Mouse (Mus musculus): ENCODE results near the gene Fcrl5. TPM values are rescaled to one million over a fixed set of nuclear protein-coding genes. Genes with fewer than 3 reads are reported as not detected.

The Fcrl5 gene
- polyA plus RNA-seq, 1 experiment from 2014 or later, result not detected

DNA sequence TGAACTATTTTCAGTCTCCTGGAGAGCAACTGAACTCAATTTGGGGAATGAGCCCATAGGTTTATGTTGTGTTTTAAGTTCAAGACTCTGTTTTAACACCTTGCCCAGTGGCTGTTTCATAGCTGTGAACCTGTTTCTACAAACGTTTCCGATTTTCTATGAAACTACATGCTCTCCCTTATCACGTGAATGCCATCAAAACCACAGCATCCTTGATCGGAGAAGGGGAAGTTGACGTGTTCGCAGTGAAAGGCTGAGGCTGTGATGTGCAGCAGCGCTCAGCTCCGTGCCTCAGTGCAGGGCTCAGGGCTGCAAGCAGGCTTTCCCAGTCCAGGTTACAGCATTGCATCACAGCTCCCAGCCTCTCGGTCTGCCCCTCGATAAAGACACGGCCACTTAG is 94.0 kb downstream of the Fcrl5 start:
- H3K4me3 ChIP-seq (ENCODE audit: low read depth, low read length), result no peak overlapping the region
- no peak for ATAC-seq (replicated peaks; ENCODE audit: low FRiP score)
- H3K27me3 ChIP-seq (replicated peaks; ENCODE audit: control insufficient read depth, insufficient read depth, low read length), result no peaks in the 10 kb centered on the region
- H3K9me3 ChIP-seq (ENCODE audit: control insufficient read depth, low read length), result no peaks in the 10 kb centered on the region
- no peak overlapping the region for H3K4me2 ChIP-seq
- H3K4me1 ChIP-seq (replicated peaks; ENCODE audit: control insufficient read depth, insufficient read depth, low read length), result peaks cover 10% of the 10 kb centered on the region
- peaks cover 21% of the 10 kb centered on the region for H3K36me3 ChIP-seq (ENCODE audit: control insufficient read depth, insufficient read depth, low read length)
- 59% methylated on average over 11 of the region's 11 CpGs for WGBS
- no peak overlapping the region for H3K27ac ChIP-seq (ENCODE audit: low read depth, low read length)
- no peak for DNase-seq (ENCODE audit: low spot score)
- no peak overlapping the region for H3K9ac ChIP-seq (ENCODE audit: low read depth, low read length)

DNA sequence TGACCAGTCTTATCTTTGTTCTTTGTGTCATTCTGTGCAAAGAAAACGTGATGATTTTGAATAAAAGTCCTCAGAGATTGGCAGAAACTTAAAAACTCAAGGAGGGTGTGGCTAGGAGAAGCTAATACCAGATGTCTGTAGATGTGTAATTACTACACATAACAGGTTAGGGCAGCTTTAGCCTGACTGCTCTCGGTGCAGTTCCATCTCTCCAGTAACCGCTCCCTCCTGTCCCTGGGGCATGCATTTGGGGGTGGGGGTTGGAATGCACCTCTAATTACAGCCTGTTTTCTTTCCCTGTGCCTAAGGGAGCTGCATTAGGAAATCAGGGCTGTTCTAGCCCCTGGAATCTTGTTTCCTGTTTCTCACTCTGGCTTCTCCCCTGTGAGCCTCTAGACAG is 94.7 kb downstream of the Fcrl5 start:
- H3K4me2 ChIP-seq, result no peak overlapping the region
- H3K36me3 ChIP-seq (ENCODE audit: control insufficient read depth, insufficient read depth, low read length), result peaks cover 21% of the 10 kb centered on the region
- WGBS, result 85% methylated on average over 3 of the region's 3 CpGs
- H3K9me3 ChIP-seq (ENCODE audit: control insufficient read depth, low read length), result no peaks in the 10 kb centered on the region
- H3K9ac ChIP-seq (ENCODE audit: low read depth, low read length), result no peak overlapping the region
- no peak overlapping the region for H3K4me3 ChIP-seq (ENCODE audit: low read depth, low read length)
- ATAC-seq (replicated peaks; ENCODE audit: low FRiP score) (no peak), DNase-seq (ENCODE audit: low spot score) (no peak)
- no peaks in the 10 kb centered on the region for H3K27me3 ChIP-seq (replicated peaks; ENCODE audit: control insufficient read depth, insufficient read depth, low read length)
- H3K4me1 ChIP-seq (replicated peaks; ENCODE audit: control insufficient read depth, insufficient read depth, low read length), result peaks cover 10% of the 10 kb centered on the region
- no peak overlapping the region for H3K27ac ChIP-seq (ENCODE audit: low read depth, low read length)

- H3K27ac ChIP-seq (ENCODE audit: low read depth, low read length), result no peak overlapping the region
- H3K36me3 ChIP-seq (ENCODE audit: control insufficient read depth, insufficient read depth, low read length), result peaks cover 42% of the 10 kb centered on the region
- H3K4me1 ChIP-seq (replicated peaks; ENCODE audit: control insufficient read depth, insufficient read depth, low read length), result peaks cover 2% of the 10 kb centered on the region
- H3K27me3 ChIP-seq (replicated peaks; ENCODE audit: control insufficient read depth, insufficient read depth, low read length), result no peaks in the 10 kb centered on the region
- no peak overlapping the region for H3K9ac ChIP-seq (ENCODE audit: low read depth, low read length)
- no peak for ATAC-seq (replicated peaks; ENCODE audit: low FRiP score)
- 93% methylated on average over 7 of the region's 7 CpGs for WGBS
- DNase-seq (ENCODE audit: low spot score), result no peak
- no peak overlapping the region for H3K4me2 ChIP-seq
- no peaks in the 10 kb centered on the region for H3K9me3 ChIP-seq (ENCODE audit: control insufficient read depth, low read length)
- H3K4me3 ChIP-seq (ENCODE audit: low read depth, low read length), result no peak overlapping the region
These were observed 98.2 kb downstream of the Fcrl5 start for GRCm38 (mm10) chr3:87533667-87534378.

DNA sequence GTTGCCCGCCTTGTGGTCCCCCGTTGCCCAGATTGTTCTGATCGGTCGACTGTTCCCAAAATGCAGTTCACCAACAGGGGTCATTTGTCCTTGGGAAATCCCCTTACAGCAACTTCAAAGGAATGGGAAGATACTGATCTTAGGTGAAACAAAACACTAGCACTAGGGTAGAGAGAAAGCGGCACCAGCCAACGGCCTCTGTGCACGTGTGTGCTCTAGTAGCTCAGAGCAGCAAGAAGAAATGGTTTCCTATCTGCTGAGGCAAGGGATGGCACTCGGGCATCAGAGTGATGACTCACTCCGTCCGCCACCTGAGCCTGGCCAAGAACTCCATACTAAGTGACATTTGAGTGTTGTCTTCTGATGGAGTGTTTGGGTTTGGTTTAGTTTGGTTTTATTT is 102.5 kb downstream of the Fcrl5 start:
- Histone ChIP-seq H3K4me3 (ENCODE audit: low read depth, low read length) (no peak overlapping the region), H3K27ac (ENCODE audit: low read depth, low read length) (no peak overlapping the region), H3K4me2 (no peak overlapping the region), H3K36me3 (ENCODE audit: control insufficient read depth, insufficient read depth, low read length) (peaks cover 31% of the 10 kb centered on the region), H3K4me1 (replicated peaks; ENCODE audit: control insufficient read depth, insufficient read depth, low read length) (peaks cover 10% of the 10 kb centered on the region), H3K9ac (ENCODE audit: low read depth, low read length) (no peak overlapping the region), H3K9me3 (ENCODE audit: control insufficient read depth, low read length) (no peaks in the 10 kb centered on the region), H3K27me3 (replicated peaks; ENCODE audit: control insufficient read depth, insufficient read depth, low read length) (no peaks in the 10 kb centered on the region)
- WGBS, result 70% methylated on average over 10 of the region's 10 CpGs
- ATAC-seq (replicated peaks; ENCODE audit: low FRiP score) (no peak), DNase-seq (ENCODE audit: low spot score) (no peak)

DNA sequence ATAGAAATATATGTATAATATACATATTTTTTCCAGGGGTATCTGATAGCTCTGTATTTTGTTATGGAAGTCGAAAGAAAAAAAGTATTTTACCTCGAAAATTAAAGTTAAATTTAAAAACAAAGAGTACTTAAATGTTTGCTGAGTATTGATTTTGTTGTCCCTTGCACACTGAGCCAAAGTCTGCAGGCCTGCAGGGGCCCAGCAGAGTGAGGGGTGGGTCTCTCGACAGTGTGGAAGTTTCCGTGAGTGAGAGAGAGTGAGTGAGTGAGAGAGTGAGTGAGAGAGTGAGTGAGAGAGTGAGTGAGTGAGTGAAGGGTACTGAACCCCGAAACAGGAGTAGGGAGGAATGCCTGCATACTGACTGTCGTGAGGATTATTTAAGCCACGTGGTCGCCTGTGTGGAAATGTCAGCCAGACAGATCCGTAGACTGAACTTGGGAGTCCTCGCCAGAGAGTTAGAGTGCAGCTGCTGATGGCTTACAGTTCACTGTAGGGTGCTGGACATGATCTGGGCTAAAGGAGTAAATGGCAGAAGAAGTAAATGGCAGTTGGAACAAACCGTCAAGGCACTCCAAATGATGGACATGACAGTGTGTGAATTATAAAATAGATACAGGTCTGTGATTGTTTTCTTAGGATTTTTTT is 104.6 kb downstream of the Fcrl5 start:
- no peak for ATAC-seq (replicated peaks; ENCODE audit: low FRiP score)
- H3K27ac ChIP-seq (ENCODE audit: low read depth, low read length), result no peak overlapping the region
- no peaks in the 10 kb centered on the region for H3K9me3 ChIP-seq (ENCODE audit: control insufficient read depth, low read length)
- no peak overlapping the region for H3K9ac ChIP-seq (ENCODE audit: low read depth, low read length)
- no peak overlapping the region for H3K4me3 ChIP-seq (ENCODE audit: low read depth, low read length)
- 67% methylated on average over 11 of the region's 11 CpGs for WGBS
- peaks cover 23% of the 10 kb centered on the region for H3K36me3 ChIP-seq (ENCODE audit: control insufficient read depth, insufficient read depth, low read length)
- peaks cover 12% of the 10 kb centered on the region for H3K4me1 ChIP-seq (replicated peaks; ENCODE audit: control insufficient read depth, insufficient read depth, low read length)
- DNase-seq (ENCODE audit: low spot score), result no peak
- no peak overlapping the region for H3K4me2 ChIP-seq
- no peaks in the 10 kb centered on the region for H3K27me3 ChIP-seq (replicated peaks; ENCODE audit: control insufficient read depth, insufficient read depth, low read length)

DNA sequence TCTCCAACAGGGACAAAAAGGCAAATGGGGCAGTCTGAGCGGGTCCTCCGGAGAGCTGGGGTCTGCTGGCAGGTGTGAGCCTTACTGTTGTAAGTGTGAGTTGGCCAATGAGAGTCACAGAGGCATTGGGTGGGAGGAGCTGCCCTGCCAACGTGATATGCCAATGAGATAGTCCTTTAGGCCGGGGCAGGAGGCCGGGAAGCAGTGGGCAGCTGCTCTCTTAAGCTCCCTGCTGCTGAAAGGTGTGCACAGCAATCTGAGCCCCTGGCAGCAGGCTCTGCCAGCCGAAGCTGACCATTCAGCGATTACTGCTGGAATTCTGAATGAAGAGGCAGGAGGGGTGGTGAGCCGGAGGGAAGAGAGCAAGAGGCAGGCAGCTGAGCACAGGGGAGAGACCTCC is 105.1 kb downstream of the Fcrl5 start:
- Histone ChIP-seq H3K27me3 (replicated peaks; ENCODE audit: control insufficient read depth, insufficient read depth, low read length) (no peaks in the 10 kb centered on the region), H3K4me3 (ENCODE audit: low read depth, low read length) (no peak overlapping the region), H3K9me3 (ENCODE audit: control insufficient read depth, low read length) (no peaks in the 10 kb centered on the region), H3K4me1 (replicated peaks; ENCODE audit: control insufficient read depth, insufficient read depth, low read length) (peaks cover 12% of the 10 kb centered on the region), H3K9ac (ENCODE audit: low read depth, low read length) (no peak overlapping the region), H3K36me3 (ENCODE audit: control insufficient read depth, insufficient read depth, low read length) (peaks cover 19% of the 10 kb centered on the region), H3K4me2 (no peak overlapping the region), H3K27ac (ENCODE audit: low read depth, low read length) (no peak overlapping the region)
- no peak for ATAC-seq (replicated peaks; ENCODE audit: low FRiP score)
- WGBS, result 48% methylated on average over 8 of the region's 8 CpGs
- DNase-seq (ENCODE audit: low spot score), result no peak

DNA sequence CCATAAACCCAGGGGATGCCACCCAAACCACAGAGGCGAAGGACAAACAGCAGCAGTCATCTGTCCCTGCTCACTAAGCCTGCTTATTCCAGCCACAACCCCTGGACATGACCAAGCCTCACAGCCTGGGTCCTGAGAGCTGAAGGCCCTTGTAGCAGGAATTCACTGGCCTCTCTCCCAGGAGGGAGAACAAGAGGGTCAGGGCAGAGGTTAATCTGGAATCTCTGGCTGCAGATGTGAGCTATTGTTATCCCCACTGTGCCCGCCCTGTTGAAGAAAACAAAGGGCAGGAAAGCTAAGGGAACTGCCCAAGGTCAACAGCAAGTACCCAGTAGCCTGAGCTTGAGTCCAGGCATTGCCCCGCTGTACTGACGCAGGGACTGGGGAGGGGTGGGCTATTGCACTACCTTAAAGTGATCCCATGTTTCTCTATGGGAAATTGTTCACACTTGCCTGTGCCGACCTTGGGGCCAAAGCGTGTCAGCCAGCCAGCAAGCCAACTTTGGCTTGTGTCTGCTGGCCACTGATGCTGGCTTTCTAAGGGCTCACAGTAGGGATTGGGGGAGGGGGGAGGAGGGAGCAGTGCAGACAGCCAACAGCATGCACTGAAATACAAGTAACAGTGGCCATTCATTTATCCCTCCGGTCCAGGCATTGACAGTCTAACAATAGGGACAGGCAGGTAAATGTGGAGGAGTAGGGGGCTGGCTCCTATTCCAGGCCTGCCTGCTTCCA is 107.1 kb downstream of the Fcrl5 start:
- Histone ChIP-seq H3K27me3 (replicated peaks; ENCODE audit: control insufficient read depth, insufficient read depth, low read length) (no peaks in the 10 kb centered on the region), H3K36me3 (ENCODE audit: control insufficient read depth, insufficient read depth, low read length) (0 out of 2 replicates have a peak, but pooled peaks cover 2% of the 10 kb centered on the region), H3K9me3 (ENCODE audit: control insufficient read depth, low read length) (no peaks in the 10 kb centered on the region), H3K4me3 (ENCODE audit: low read depth, low read length) (no peak overlapping the region), H3K9ac (ENCODE audit: low read depth, low read length) (no peak overlapping the region), H3K4me2 (no peak overlapping the region), H3K27ac (ENCODE audit: low read depth, low read length) (no peak overlapping the region), H3K4me1 (replicated peaks; ENCODE audit: control insufficient read depth, insufficient read depth, low read length) (peaks cover 12% of the 10 kb centered on the region)
- ATAC-seq (replicated peaks; ENCODE audit: low FRiP score) (no peak), DNase-seq (ENCODE audit: low spot score) (no peak)
- 80% methylated on average over 7 of the region's 7 CpGs for WGBS

DNA sequence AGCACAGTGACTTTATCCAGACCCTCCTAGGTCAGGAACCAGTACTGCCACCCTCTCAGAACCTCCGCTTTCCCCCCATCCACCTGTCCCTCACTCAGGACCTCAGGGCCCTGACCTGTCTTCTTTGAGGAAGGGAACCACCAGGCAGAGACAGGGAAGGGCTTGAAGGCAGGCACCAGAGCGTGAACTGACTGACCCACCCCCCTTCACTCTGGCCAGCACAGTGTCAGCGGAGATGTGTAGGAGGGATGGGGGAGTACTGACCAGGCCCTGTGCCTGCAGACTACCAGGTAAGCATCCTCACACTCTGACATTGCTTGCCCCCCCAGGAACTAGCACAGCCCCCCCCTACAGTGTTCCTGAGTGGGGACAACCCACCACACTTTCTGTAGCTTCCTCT is 110.0 kb downstream of the Fcrl5 start:
- WGBS, result 89% methylated on average over 3 of the region's 3 CpGs
- no peak for ATAC-seq (replicated peaks; ENCODE audit: low FRiP score)
- H3K27me3 ChIP-seq (replicated peaks; ENCODE audit: control insufficient read depth, insufficient read depth, low read length), result peaks cover 8% of the 10 kb centered on the region
- no peak for DNase-seq (ENCODE audit: low spot score)
- no peak overlapping the region for H3K4me2 ChIP-seq
- no peak overlapping the region for H3K9ac ChIP-seq (ENCODE audit: low read depth, low read length)
- H3K4me3 ChIP-seq (ENCODE audit: low read depth, low read length), result no peak overlapping the region
- H3K27ac ChIP-seq (ENCODE audit: low read depth, low read length), result no peak overlapping the region
- 0 out of 2 replicates have a peak, but pooled peaks cover 2% of the 10 kb centered on the region for H3K36me3 ChIP-seq (ENCODE audit: control insufficient read depth, insufficient read depth, low read length)
- no peaks in the 10 kb centered on the region for H3K9me3 ChIP-seq (ENCODE audit: control insufficient read depth, low read length)
- peaks cover 6% of the 10 kb centered on the region; the same call in 1 of the 2 replicates for H3K4me1 ChIP-seq (replicated peaks; ENCODE audit: control insufficient read depth, insufficient read depth, low read length)

All from liver, embryonic 11.5 days (tissue).